In genomic region chr12:103388505-103389347, GRCm38 (mm10) we compare ENCODE assay signal across 8 mouse cellular contexts. TPM values are rescaled to one million over a fixed set of nuclear protein-coding genes. Genes with fewer than 3 reads are reported as not detected.
DNase-seq lines count a peak whose midpoint lies in the region; ATAC-seq and TF ChIP-seq lines count a peak whose summit lies in the region.

Otub2 (plus strand) TSS chr12:103388682.

- H3K27ac ChIP-seq in hindbrain, embryonic 10.5 days: peak within 1 kb of the TSS; percentile 96
- no peak within 1 kb of the TSS; the same call in 1 of the 2 replicates for H3K27ac ChIP-seq in lung, postnatal 0 days (ENCODE audit: low read length)

- peak within 1 kb of the TSS; percentile 87 for H3K4me3 ChIP-seq in hindbrain, embryonic 10.5 days
- peak within 1 kb of the TSS; percentile 67 for H3K4me3 ChIP-seq in lung, postnatal 0 days (ENCODE audit: low read depth, low read length)

- H3K9me3 ChIP-seq in hindbrain, embryonic 10.5 days: no peaks in the 10 kb centered on the region
- no peaks in the 10 kb centered on the region for H3K9me3 ChIP-seq in lung, postnatal 0 days (ENCODE audit: low read length)

- peak within 1 kb of the TSS; percentile 64 for H3K9ac ChIP-seq in lung, postnatal 0 days (replicated peaks; ENCODE audit: low read depth)

- no peaks in the 10 kb centered on the region for H3K27me3 ChIP-seq in hindbrain, embryonic 10.5 days (ENCODE audit: insufficient read depth, poor library complexity, severe bottlenecking)
- no peaks in the 10 kb centered on the region for H3K27me3 ChIP-seq in lung, postnatal 0 days (replicated peaks; ENCODE audit: insufficient read depth, low read length)

- no peaks in the 10 kb centered on the region for H3K36me3 ChIP-seq in hindbrain, embryonic 10.5 days
- no peaks in the 10 kb centered on the region for H3K36me3 ChIP-seq in lung, postnatal 0 days (ENCODE audit: insufficient read depth, low read length)

- H3K4me1 ChIP-seq in hindbrain, embryonic 10.5 days (replicated peaks): peaks cover 30% of the 10 kb centered on the region
- peaks cover 7% of the 10 kb centered on the region; the same call in 1 of the 2 replicates for H3K4me1 ChIP-seq in lung, postnatal 0 days (ENCODE audit: insufficient read depth, low read depth, low read length)

- TF ChIP-seq CTCF in lung, postnatal 0 days (IDR thresholded peaks at IDR 0.05): no peak

- H3K4me2 ChIP-seq in lung, postnatal 0 days (replicated peaks; ENCODE audit: low read depth, low read length): peak within 1 kb of the TSS; percentile 76

- no peak for TF ChIP-seq EP300 in lung, postnatal 0 days (IDR thresholded peaks at IDR 0.05)

- WGBS in hindbrain, embryonic 10.5 days: 1% methylated on average over 58 of the region's 58 CpGs
- under 1% methylated on average over 58 of the region's 58 CpGs for WGBS in lung, postnatal 0 days

- DNase-seq in MEL-GATA-1-ER (ENCODE audit: extremely low read depth, low read depth): peak; percentile 90
- peak; percentile 96 for DNase-seq in cerebellum, adult 8-10 months
- peak; percentile 97 for DNase-seq in hindbrain, embryonic 10.5 days (ENCODE audit: low spot score)
- peak; percentile 98 for DNase-seq in layer of hippocampus, adult 9-11 months
- DNase-seq in lung, postnatal 0 days (ENCODE audit: low spot score): peak; percentile 97
- peak; percentile 94 for DNase-seq in ovary, postnatal 14 days (ENCODE audit: low spot score)
- DNase-seq in thymus, postnatal 14 days: peak; percentile 93

- peak; percentile 93 for ATAC-seq in frontal cortex, adult (ENCODE audit: low TSS enrichment)
- ATAC-seq in lung, postnatal 0 days: peak; percentile 99

RNA-seq across cellular contexts. Expression of gene Otub2, which starts in this region (rescaled TPM):
- 10.5 and 15.4 TPM in 2 replicates for polyA plus RNA-seq in hindbrain, embryonic 10.5 days (2016; fragmentation: Nextera tagmentation; extraction: Ambion mirVana)
- polyA plus RNA-seq in lung, postnatal 0 days (2015; fragmentation: Nextera tagmentation; extraction: Ambion mirVana): 6.0 and 6.4 TPM in 2 replicates
